ENCODE assay signal across 8 mouse cellular contexts in genomic region chr3:52270511-52270910, GRCm38 (mm10). TPM values are rescaled to one million over a fixed set of nuclear protein-coding genes. Genes with fewer than 3 reads are reported as not detected.
A peak's percentile ranks its signal among the peaks of the same experiment; 100 is the strongest.
DNase-seq lines count a peak whose midpoint lies in the region; ATAC-seq and TF ChIP-seq lines count a peak whose summit lies in the region.

No protein-coding gene starts in this region.

- H3K9me3 ChIP-seq in forebrain, embryonic 14.5 days (replicated peaks; ENCODE audit: control insufficient read depth, low read length), result no peaks in the 10 kb centered on the region
- H3K9me3 ChIP-seq in liver, embryonic 15.5 days (replicated peaks), result no peaks in the 10 kb centered on the region

- no peak for TF ChIP-seq CTCF in heart, adult 2 months (IDR thresholded peaks at IDR 0.05)
- no peak for TF ChIP-seq CTCF in C2C12 (IDR thresholded peaks at IDR 0.05; ENCODE audit: control insufficient read depth, insufficient read depth, insufficient read length)

- peaks cover 22% of the 10 kb centered on the region for H3K4me1 ChIP-seq in heart, adult 2 months (ENCODE audit: control insufficient read depth, insufficient read depth, low read length)
- H3K4me1 ChIP-seq in forebrain, embryonic 14.5 days (ENCODE audit: control insufficient read depth, insufficient read depth, low read length), result peaks cover 16% of the 10 kb centered on the region
- peaks cover 38% of the 10 kb centered on the region for H3K4me1 ChIP-seq in liver, embryonic 15.5 days (replicated peaks)

- no peak for TF ChIP-seq EP300 in heart, adult 2 months (IDR thresholded peaks at IDR 0.05; ENCODE audit: insufficient read depth, low read depth, low read length)

- WGBS in heart, adult 2 months, result 3% methylated on average over 3 of the region's 3 CpGs
- 34% methylated on average over 3 of the region's 3 CpGs for WGBS in forebrain, embryonic 14.5 days
- whole genome bisulfite sequencing in liver, embryonic 15.5 days (ENCODE audit: insufficient replicate concordance), result 27% methylated on average over 3 of the region's 3 CpGs

- peak overlapping the region; percentile 93 for H3K4me3 ChIP-seq in heart, adult 2 months
- peak overlapping the region; percentile 55 for H3K4me3 ChIP-seq in C2C12 (ENCODE audit: insufficient read depth, poor library complexity, severe bottlenecking)
- peak overlapping the region; percentile 72 for H3K4me3 ChIP-seq in forebrain, embryonic 14.5 days (ENCODE audit: low read depth, low read length)
- H3K4me3 ChIP-seq in liver, embryonic 15.5 days (replicated peaks), result peak overlapping the region; percentile 73

- no peak for DNase-seq in heart, adult 2 months
- DNase-seq in heart, adult 11 months, result no peak
- DNase-seq in forebrain, embryonic 14.5 days (ENCODE audit: low spot score), result no peak
- DNase-seq in embryo, embryonic 11 days, result no peak
- no peak for DNase-seq in cerebellum, postnatal 10 days
- no peak for DNase-seq in urinary bladder, postnatal 10 days (ENCODE audit: low spot score)

- peak overlapping the region; percentile 96 for H3K4me2 ChIP-seq in forebrain, embryonic 14.5 days (ENCODE audit: low read length)
- peak overlapping the region; percentile 97 for H3K4me2 ChIP-seq in liver, embryonic 15.5 days

- H3K79me3 ChIP-seq in C2C12 (ENCODE audit: low read depth), result peaks cover 14% of the 10 kb centered on the region

- peak overlapping the region; percentile 62 for H3K9ac ChIP-seq in heart, adult 2 months (ENCODE audit: low read depth, low read length)
- no peak overlapping the region for H3K9ac ChIP-seq in forebrain, embryonic 14.5 days (ENCODE audit: low read length)
- no peak overlapping the region for H3K9ac ChIP-seq in liver, embryonic 15.5 days

- no peaks in the 10 kb centered on the region for H3K27me3 ChIP-seq in heart, adult 2 months (ENCODE audit: control insufficient read depth, insufficient read depth, low read length)
- no peaks in the 10 kb centered on the region for H3K27me3 ChIP-seq in C2C12 (ENCODE audit: control insufficient read depth, insufficient read depth, insufficient read length)
- peaks cover 36% of the 10 kb centered on the region for H3K27me3 ChIP-seq in forebrain, embryonic 14.5 days (replicated peaks; ENCODE audit: control insufficient read depth, insufficient read depth, low read length)
- peaks cover 68% of the 10 kb centered on the region for H3K27me3 ChIP-seq in liver, embryonic 15.5 days

- ATAC-seq in forebrain, embryonic 14.5 days, result no peak
- ATAC-seq in liver, embryonic 15.5 days (ENCODE audit: insufficient read depth), result no peak

- H3ac ChIP-seq in C2C12 (ENCODE audit: control insufficient read depth, insufficient read length, low read depth), result no peak overlapping the region

- H3K36me3 ChIP-seq in heart, adult 2 months (ENCODE audit: control insufficient read depth, insufficient read depth, low read length), result peaks cover 24% of the 10 kb centered on the region
- H3K36me3 ChIP-seq in C2C12 (ENCODE audit: control insufficient read depth, insufficient read depth), result no peaks in the 10 kb centered on the region
- H3K36me3 ChIP-seq in forebrain, embryonic 14.5 days (ENCODE audit: control insufficient read depth, insufficient read depth, low read length), result no peaks in the 10 kb centered on the region
- H3K36me3 ChIP-seq in liver, embryonic 15.5 days (replicated peaks), result no peaks in the 10 kb centered on the region

- intact Hi-C loops in heart, adult 2 months (cut with DNase I), result loop anchor here (10.0 kb wide), 1 partner anchor 1194 kb away; the partner anchor contains the start of genes Nhlrc3 and Proser1

- H3K27ac ChIP-seq in heart, adult 2 months, result peak overlapping the region; percentile 99
- no peak overlapping the region for H3K27ac ChIP-seq in forebrain, embryonic 14.5 days (ENCODE audit: low read depth, low read length)
- no peak overlapping the region for H3K27ac ChIP-seq in liver, embryonic 15.5 days (replicated peaks)

- TF ChIP-seq POLR2A in heart, adult 2 months (IDR thresholded peaks at IDR 0.05; ENCODE audit: insufficient read depth, low read depth, low read length), result no peak

- H3K79me2 ChIP-seq in heart, adult 2 months (replicated peaks; ENCODE audit: control insufficient read depth, insufficient read depth, low read length), result peaks cover 9% of the 10 kb centered on the region
- peaks cover 69% of the 10 kb centered on the region for H3K79me2 ChIP-seq in C2C12 (ENCODE audit: control insufficient read depth, insufficient read depth)

TF ChIP-seq in C2C12, 6 proteins besides CTCF, POLR2A, EP300 and RAD21:
- TF ChIP-seq MYOG (IDR thresholded peaks at IDR 0.05; ENCODE audit: control insufficient read depth, extremely low read depth, insufficient read length) (no peak), MAX (IDR thresholded peaks at IDR 0.05) (no peak), MYOD1 (IDR thresholded peaks at IDR 0.05; ENCODE audit: control insufficient read depth, insufficient read length, low read depth) (no peak), USF1 (IDR thresholded peaks at IDR 0.05; ENCODE audit: low read depth) (no peak), CEBPB (IDR thresholded peaks at IDR 0.05; ENCODE audit: low read depth) (no peak), FOSL1 (IDR thresholded peaks at IDR 0.05; ENCODE audit: insufficient read depth, low read length, poor library complexity, severe bottlenecking) (no peak)

RNA-seq across cellular contexts. Expression of gene Foxo1, which starts 2.4 kb away (rescaled TPM):
- 10 to 100 TPM; 12.2 to 12.9 TPM for total RNA-seq in heart, adult 2 months (2021)
- 7.7 and 10.7 TPM in 2 replicates for polyA plus RNA-seq in heart, adult 2 months (2012; rRNA removed)
- polyA plus RNA-seq in C2C12 (2012; fragmentation: generic; extraction: Trizol), result 5.9 TPM
- polyA plus RNA-seq in forebrain, embryonic 14.5 days (2014; fragmentation: Nextera tagmentation; extraction: Ambion mirVana), result 2.8 and 2.9 TPM in 2 replicates
- polyA plus RNA-seq in liver, embryonic 15.5 days (2015; fragmentation: Nextera tagmentation; extraction: Ambion mirVana), result 1.7 and 2.3 TPM in 2 replicates
